Mouse (Mus musculus): Measurements from ENCODE around the gene Arxes2.

DNA sequence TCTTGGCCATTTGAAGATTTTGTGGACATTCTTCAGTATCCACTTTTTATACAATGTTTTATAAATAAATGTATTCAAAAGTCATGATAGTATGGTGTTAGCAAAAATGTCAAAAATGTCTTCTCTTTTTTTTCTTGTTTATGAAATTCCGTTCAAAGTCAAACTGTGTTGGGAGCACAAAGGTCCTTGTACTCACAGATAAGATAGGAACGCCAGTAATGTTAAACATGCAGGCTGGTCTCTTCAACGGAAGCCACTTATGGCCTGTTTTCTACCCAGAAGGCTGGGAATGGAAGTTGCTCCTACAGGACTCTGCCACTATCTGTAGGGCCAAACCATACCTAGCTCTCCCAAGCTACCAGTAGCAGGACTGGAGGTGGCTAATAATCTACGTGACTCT, 34.1 kb upstream of the Arxes2 start:
- TF ChIP-seq POLR2A (IDR thresholded peaks at IDR 0.05; ENCODE audit: insufficient read depth, low read depth, low read length) (no peak), CTCF (IDR thresholded peaks at IDR 0.05; ENCODE audit: insufficient read depth, low read depth, low read length) (no peak)

Measured in olfactory bulb, adult 2 months (tissue).